Mouse (Mus musculus) intestine, postnatal 0 days (tissue): Measurements from ENCODE around the gene Psmc5. TPM values are rescaled to one million over a fixed set of nuclear protein-coding genes. Genes with fewer than 3 reads are reported as not detected.

Source experiments
- ATAC-seq: fragments of 200-750 bp; cut with Nextera tagmentation; 2 replicates; pipeline ENCODE4 v1.8.0; 2017; ENCODE audit warnings: mild to moderate bottlenecking, moderate TSS enrichment, moderate library complexity
- H3K27ac ChIP-seq: fragments of 300-500 bp; sonication (generic); 2 replicates; pipeline ENCODE4 v1.5.1; 2014; ENCODE audit warnings: mild to moderate bottlenecking, low read depth, low read length, moderate library complexity
- H3K27me3 ChIP-seq: fragments of 300-500 bp; sonication (generic); replicated peaks from 2 replicates; pipeline ENCODE4 v1.6.1; 2014; ENCODE audit warnings: low read length, mixed read lengths; ENCODE audit not compliant: control insufficient read depth, insufficient read depth
- H3K36me3 ChIP-seq: fragments of 300-500 bp; sonication (generic); 2 replicates; pipeline ENCODE4 v1.6.1; 2014; ENCODE audit warnings: mild to moderate bottlenecking, moderate library complexity; ENCODE audit not compliant: control insufficient read depth, insufficient read depth
- H3K4me1 ChIP-seq: fragments of 300-500 bp; sonication (generic); replicated peaks from 2 replicates; pipeline ENCODE4 v1.6.1; 2014; ENCODE audit warnings: antibody characterized with exemption, low read length, mixed read lengths; ENCODE audit not compliant: control insufficient read depth, insufficient read depth
- H3K4me2 ChIP-seq: fragments of 300-500 bp; sonication (generic); replicated peaks from 2 replicates; pipeline ENCODE4 v1.6.1; 2014; ENCODE audit warnings: low read depth, mild to moderate bottlenecking, moderate library complexity
- H3K4me3 ChIP-seq: fragments of 300-500 bp; sonication (generic); 2 replicates; pipeline ENCODE4 v1.5.1; 2014; ENCODE audit warnings: low read depth, low read length
- H3K9ac ChIP-seq: fragments of 300-500 bp; sonication (generic); 2 replicates; pipeline ENCODE4 v1.6.1; 2014; ENCODE audit warnings: mild to moderate bottlenecking, low read depth, low read length
- H3K9me3 ChIP-seq: fragments of 300-500 bp; sonication (generic); 2 replicates; pipeline ENCODE4 v1.6.1; 2016; ENCODE audit warnings: mixed run types; ENCODE audit not compliant: control insufficient read depth
- CTCF ChIP-seq: sonication (generic); IDR thresholded peaks from 2 replicates; pipeline ENCODE4 v1.5.1; 2016; ENCODE audit warnings: low read depth, mild to moderate bottlenecking, control low read depth, antibody characterized with exemption, moderate library complexity
- WGBS: fragments of 180-500 bp; shearing (Covaris S2); extraction: QIAGEN DNeasy Blood & Tissue Kit; methylation state at CpG from one replicate; pipeline ENCODE4 v1.1.7; 2014; 5-methylcytosine and 5-hydroxymethylcytosine counted together
- polyA plus RNA-seq: library from polyadenylated mRNA; unstranded; fragments of >200 nt; fragmentation: Nextera tagmentation; extraction: Ambion mirVana; gene quantifications from 2 replicates; pipeline ENCODE4 v1.2.1, GENCODE M21; 2015

Gene Psmc5
- polyA plus RNA-seq, 1 experiment from 2014 or later: 160 TPM

DNA sequence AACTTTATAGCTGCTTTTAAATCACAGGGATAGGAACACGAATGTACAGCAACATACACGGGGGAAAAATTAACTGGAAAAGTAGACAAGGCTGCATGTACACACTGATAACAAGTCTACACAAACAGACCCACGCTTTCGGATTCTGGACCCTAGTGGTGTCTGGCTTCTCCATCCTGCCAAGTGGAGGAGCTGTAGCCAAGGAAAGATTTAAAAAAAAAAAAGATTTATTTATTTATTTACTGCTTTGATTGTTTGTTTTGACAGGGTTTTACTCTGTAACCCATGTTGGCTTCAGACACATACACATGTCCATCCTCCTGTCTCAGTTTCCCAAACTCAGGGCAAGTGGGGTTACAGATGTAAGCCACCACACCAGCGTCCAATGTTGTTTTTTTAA is 51.5 kb downstream of the Psmc5 start:
- no peak overlapping the region for H3K9ac ChIP-seq
- ATAC-seq: no peak
- WGBS: 50% methylated on average over 5 of the region's 5 CpGs
- no peak overlapping the region for H3K4me2 ChIP-seq
- H3K9me3 ChIP-seq: no peaks in the 10 kb centered on the region
- no peaks in the 10 kb centered on the region for H3K36me3 ChIP-seq
- H3K27me3 ChIP-seq: no peaks in the 10 kb centered on the region
- TF ChIP-seq CTCF: no peak
- no peak overlapping the region for H3K4me3 ChIP-seq
- no peak overlapping the region for H3K27ac ChIP-seq
- no peaks in the 10 kb centered on the region for H3K4me1 ChIP-seq

DNA sequence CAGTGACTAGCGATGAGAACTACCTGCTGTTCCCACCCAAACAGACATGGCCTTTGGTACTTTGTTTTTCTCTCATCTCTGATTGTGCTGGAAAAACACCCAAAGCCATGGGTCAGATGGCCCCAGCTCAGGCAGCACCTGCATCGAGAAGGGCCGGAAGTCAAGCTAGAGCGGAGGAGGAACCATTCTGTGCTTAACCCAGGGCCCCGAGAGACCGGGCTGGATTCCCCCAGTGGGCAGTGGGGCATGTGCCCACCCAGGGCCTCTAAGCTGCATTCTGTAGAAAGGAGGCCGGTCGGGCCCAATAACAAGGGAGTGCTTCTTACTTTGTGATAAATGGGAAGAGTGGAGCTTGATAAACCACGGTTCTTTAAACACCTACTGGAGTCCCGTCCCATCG is 52.2 kb downstream of the Psmc5 start:
- Histone ChIP-seq H3K4me3 (no peak overlapping the region), H3K9me3 (no peaks in the 10 kb centered on the region), H3K9ac (no peak overlapping the region), H3K27me3 (no peaks in the 10 kb centered on the region), H3K27ac (no peak overlapping the region), H3K36me3 (no peaks in the 10 kb centered on the region), H3K4me1 (no peaks in the 10 kb centered on the region), H3K4me2 (no peak overlapping the region)
- ATAC-seq: no peak
- TF ChIP-seq CTCF: no peak
- WGBS: 85% methylated on average over 11 of the region's 11 CpGs

DNA sequence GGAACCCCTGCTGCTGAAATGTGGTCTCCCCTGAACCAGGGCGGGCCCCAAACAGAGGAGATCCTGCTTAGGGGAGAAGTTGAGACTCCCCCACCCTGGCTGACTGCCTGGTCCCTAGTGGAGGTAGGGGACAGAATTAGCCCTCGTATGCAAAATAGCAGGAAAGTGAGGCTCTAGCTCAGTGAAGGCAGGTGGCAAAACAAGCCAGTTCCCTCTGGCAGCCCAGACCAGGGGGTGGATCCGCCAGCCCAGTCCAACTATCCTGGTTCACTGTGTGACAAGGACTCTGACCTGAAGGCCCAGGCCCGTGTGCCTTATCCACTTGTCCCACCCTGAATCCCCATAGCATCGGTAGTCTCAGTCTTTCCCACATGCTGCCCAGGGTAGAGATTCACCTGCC is 54.2 kb downstream of the Psmc5 start:
- H3K9ac ChIP-seq: no peak overlapping the region
- no peaks in the 10 kb centered on the region for H3K4me1 ChIP-seq
- TF ChIP-seq CTCF: no peak
- H3K36me3 ChIP-seq: no peaks in the 10 kb centered on the region
- H3K4me3 ChIP-seq: no peak overlapping the region
- ATAC-seq: no peak
- H3K27me3 ChIP-seq: no peaks in the 10 kb centered on the region
- H3K9me3 ChIP-seq: no peaks in the 10 kb centered on the region
- no peak overlapping the region for H3K27ac ChIP-seq
- H3K4me2 ChIP-seq: no peak overlapping the region
- WGBS: 60% methylated on average over 5 of the region's 5 CpGs

Other genes starting within 250 kb of the Psmc5 start
- 0.94 and 1.6 TPM in 2 replicates for gene Kcnh6, start 248.0 kb upstream of the Psmc5 start, polyA plus RNA-seq
- gene Dcaf7, start 219.3 kb upstream of the Psmc5 start, polyA plus RNA-seq: 30.8 and 31.3 TPM in 2 replicates
- gene Taco1, start 190.1 kb upstream of the Psmc5 start, polyA plus RNA-seq: 9.0 and 9.2 TPM in 2 replicates
- 6.2 and 6.6 TPM in 2 replicates for gene Map3k3, start 171.5 kb upstream of the Psmc5 start, polyA plus RNA-seq
- gene Gm10840, start 95.3 kb upstream of the Psmc5 start, polyA plus RNA-seq: not detected in 2 replicates
- gene Limd2, start 95.3 kb upstream of the Psmc5 start, polyA plus RNA-seq: 32.6 and 34.6 TPM in 2 replicates
- gene Strada, start 54.0 kb upstream of the Psmc5 start, polyA plus RNA-seq: 5.7 and 6.4 TPM in 2 replicates
- gene Ccdc47, start 39.8 kb upstream of the Psmc5 start, polyA plus RNA-seq: 41.9 and 45.4 TPM in 2 replicates
- gene Ddx42, start 39.2 kb upstream of the Psmc5 start, polyA plus RNA-seq: 28.1 and 30.0 TPM in 2 replicates
- 16.6 and 18.3 TPM in 2 replicates for gene Ftsj3, start 75 bp upstream of the Psmc5 start, polyA plus RNA-seq
- 25.3 and 26.3 TPM in 2 replicates for gene Smarcd2, start 16.8 kb downstream of the Psmc5 start, polyA plus RNA-seq
- gene Tcam1, start 20.5 kb downstream of the Psmc5 start, polyA plus RNA-seq: 0.09 TPM in 1 of 2 replicates, not detected in the other
- not detected in 2 replicates for gene Gh, start 45.7 kb downstream of the Psmc5 start, polyA plus RNA-seq
- 1.3 and 1.5 TPM in 2 replicates for gene Cd79b, start 58.6 kb downstream of the Psmc5 start, polyA plus RNA-seq
- gene Scn4a, start 97.1 kb downstream of the Psmc5 start, polyA plus RNA-seq: 0.01 TPM in 1 of 2 replicates, not detected in the other
- 0.52 and 0.97 TPM in 2 replicates for gene Prr29, start 109.3 kb downstream of the Psmc5 start, polyA plus RNA-seq
- gene Icam2, start 131.9 kb downstream of the Psmc5 start, polyA plus RNA-seq: 14.2 and 15.4 TPM in 2 replicates
- 1.6 and 2.9 TPM in 2 replicates for gene Ern1, start 231.7 kb downstream of the Psmc5 start, polyA plus RNA-seq